8 mouse cellular contexts compared by ENCODE assay signal in the genomic region with DNA sequence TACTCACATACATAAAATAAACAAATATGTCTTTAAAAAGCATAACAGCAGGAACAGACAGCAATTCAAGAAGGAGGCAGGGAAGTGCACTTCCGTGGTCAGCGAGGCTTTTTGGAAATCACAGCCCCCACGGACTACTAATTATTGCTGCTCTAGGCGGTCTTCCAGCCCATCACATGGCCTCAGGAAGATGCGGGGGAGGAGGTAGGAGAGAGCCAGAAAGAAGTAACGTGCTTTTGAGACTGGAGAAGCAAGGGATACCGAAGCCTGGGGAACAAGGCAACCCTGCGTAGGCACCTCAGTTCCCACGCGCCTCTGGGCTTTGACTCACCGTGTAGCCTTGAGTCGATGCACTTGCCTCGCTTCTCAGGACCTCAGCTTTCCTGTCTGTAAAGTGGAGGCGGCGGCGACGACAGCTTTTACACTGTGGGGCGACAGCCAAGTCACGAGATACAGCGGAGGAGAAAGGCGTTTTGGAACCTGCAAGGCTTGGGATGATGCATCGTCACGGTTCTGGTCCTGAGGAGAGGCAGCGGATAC. TPM values are rescaled to one million over a fixed set of nuclear protein-coding genes. Genes with fewer than 3 reads are reported as not detected.
DNase-seq lines count a peak whose midpoint lies in the region; ATAC-seq lines count a peak whose summit lies in the region.

No protein-coding gene starts in this region.

- H3K4me1 ChIP-seq in heart, embryonic 14.5 days (ENCODE audit: control insufficient read depth in 2 of 2, insufficient read depth in 2 of 2, low read length in 2 of 2): peaks cover 5 to 30% of the 10 kb centered on the region in 2 experiments; a peak in 3 of 4 replicates
- H3K4me1 ChIP-seq in liver, embryonic 16.5 days (ENCODE audit: control insufficient read depth, low read depth, low read length): peaks cover 22% of the 10 kb centered on the region

- peak overlapping the region; percentile 67 to 85 for H3K27ac ChIP-seq in heart, embryonic 14.5 days (replicated peaks in 1 of 2; ENCODE audit: control insufficient read depth in 1 of 2, insufficient read depth in 1 of 2, low read depth in 2 of 2, low read length in 2 of 2)
- H3K27ac ChIP-seq in liver, embryonic 16.5 days (ENCODE audit: low read length): peak overlapping the region; percentile 91

- no peak for ATAC-seq in heart, embryonic 14.5 days (ENCODE audit: insufficient number of reproducible peaks, insufficient read depth, low FRiP score, low read depth)
- ATAC-seq in liver, embryonic 16.5 days (ENCODE audit: low read depth): no peak
- ATAC-seq in granulocyte monocyte progenitor cell, adult 5-6 weeks (replicated peaks; ENCODE audit: poor library complexity, severe bottlenecking): no peak
- no peak; the same call in 1 of the 2 replicates for ATAC-seq in erythroid progenitor cell, adult 5-6 weeks (replicated peaks; ENCODE audit: low FRiP score, poor library complexity, severe bottlenecking)

- H3K9me3 ChIP-seq in heart, embryonic 14.5 days (ENCODE audit: control insufficient read depth, low read length): no peaks in the 10 kb centered on the region
- no peaks in the 10 kb centered on the region for H3K9me3 ChIP-seq in liver, embryonic 16.5 days (replicated peaks; ENCODE audit: control insufficient read depth, low read length)

- intact Hi-C loops in left cerebral cortex, postnatal 4 days (cut with DNase I): no loop called here
- intact Hi-C loops in left cerebral cortex, postnatal 36 days (cut with DNase I): loop anchor here (5.0 to 10.0 kb wide), 3 partner anchors 77 to 303 kb away; a partner anchor contains a TSS

- H3K36me3 ChIP-seq in heart, embryonic 14.5 days (ENCODE audit: control insufficient read depth, insufficient read depth, low read length): peaks cover 49% of the 10 kb centered on the region
- H3K36me3 ChIP-seq in liver, embryonic 16.5 days (ENCODE audit: control insufficient read depth, insufficient read depth): no peaks in the 10 kb centered on the region

- H3K4me2 ChIP-seq in heart, embryonic 14.5 days (ENCODE audit: low read length): peak overlapping the region; percentile 94
- peak overlapping the region; percentile 83 for H3K4me2 ChIP-seq in liver, embryonic 16.5 days (ENCODE audit: low read depth, low read length)

- H3K9ac ChIP-seq in heart, embryonic 14.5 days (ENCODE audit: low read length): peak overlapping the region; percentile 84
- peak overlapping the region; percentile 81 for H3K9ac ChIP-seq in liver, embryonic 16.5 days (ENCODE audit: low read depth, low read length)

- WGBS in heart, embryonic 14.5 days: 1% methylated on average over 24 of the region's 24 CpGs
- WGBS in liver, embryonic 16.5 days (ENCODE audit: insufficient replicate concordance): under 1% methylated on average over 24 of the region's 24 CpGs

- peak; percentile 11 for DNase-seq in left cerebral cortex, postnatal 4 days
- DNase-seq in left cerebral cortex, postnatal 36 days (ENCODE audit: low spot score in 2 of 2): no peak
- DNase-seq in c-Kit-negative CD71-positive TER-119-positive erythroid progenitor cells, embryonic 14.5 days (ENCODE audit: low read depth, low spot score): peak; percentile 69
- DNase-seq in testis, postnatal 14 days (ENCODE audit: low spot score): peak; percentile 70

- peak overlapping the region; percentile 80 to 90 for H3K4me3 ChIP-seq in heart, embryonic 14.5 days (ENCODE audit: control insufficient read depth in 1 of 2, insufficient read depth in 1 of 2, low read depth in 1 of 2, low read length in 2 of 2)
- H3K4me3 ChIP-seq in liver, embryonic 16.5 days (ENCODE audit: low read depth, low read length): peak overlapping the region; percentile 90

- no peaks in the 10 kb centered on the region for H3K27me3 ChIP-seq in heart, embryonic 14.5 days (ENCODE audit: control insufficient read depth, insufficient read depth, low read length)
- no peaks in the 10 kb centered on the region for H3K27me3 ChIP-seq in liver, embryonic 16.5 days (ENCODE audit: control insufficient read depth, insufficient read depth, low read depth, low read length)

RNA-seq across cellular contexts. Expression of a gene that starts 0.7 kb away (rescaled TPM):
- total RNA-seq in left cerebral cortex, postnatal 4 days (2021): 10 to 100 TPM; 24.7 to 24.8 TPM
- total RNA-seq in left cerebral cortex, postnatal 36 days (2021): 10 to 100 TPM; 25.2 to 35.0 TPM
- polyA plus RNA-seq in heart, embryonic 14.5 days (2014; fragmentation: Nextera tagmentation; extraction: Ambion mirVana): 6.5 and 7.3 TPM in 2 replicates
- 1.7 and 2.0 TPM in 2 replicates for polyA plus RNA-seq in liver, embryonic 16.5 days (2015; fragmentation: Nextera tagmentation; extraction: Ambion mirVana)
- 16.3 and 17.1 TPM in 2 replicates for total RNA-seq in granulocyte monocyte progenitor cell, adult 5-6 weeks (2014; fragmentation: Nextera tagmentation)
- total RNA-seq in granulocyte monocyte progenitor cell, adult 5-6 weeks (2017): 9.5 and 10.0 TPM in 2 replicates
- 19.3 and 20.5 TPM in 2 replicates for total RNA-seq in erythroid progenitor cell, adult 5-6 weeks (2015; ENCODE audit: low replicate concordance)
- 15.4 and 19.9 TPM in 2 replicates for total RNA-seq in erythroid progenitor cell, adult 5-6 weeks (2017; ENCODE audit: low replicate concordance)

RNA-seq across cellular contexts. Expression of a gene that starts 0.8 kb away (rescaled TPM):
- total RNA-seq in left cerebral cortex, postnatal 4 days (2021): 10 to 100 TPM; 19.8 to 24.1 TPM
- total RNA-seq in left cerebral cortex, postnatal 36 days (2021): 10 to 100 TPM; 22.5 to 24.7 TPM
- polyA plus RNA-seq in heart, embryonic 14.5 days (2014; fragmentation: Nextera tagmentation; extraction: Ambion mirVana): 24.1 and 27.1 TPM in 2 replicates
- 8.4 and 8.5 TPM in 2 replicates for polyA plus RNA-seq in liver, embryonic 16.5 days (2015; fragmentation: Nextera tagmentation; extraction: Ambion mirVana)
- 29.0 and 30.3 TPM in 2 replicates for total RNA-seq in granulocyte monocyte progenitor cell, adult 5-6 weeks (2014; fragmentation: Nextera tagmentation)
- total RNA-seq in granulocyte monocyte progenitor cell, adult 5-6 weeks (2017): 20.0 and 28.8 TPM in 2 replicates
- 2.9 and 7.2 TPM in 2 replicates for total RNA-seq in erythroid progenitor cell, adult 5-6 weeks (2015; ENCODE audit: low replicate concordance)
- total RNA-seq in erythroid progenitor cell, adult 5-6 weeks (2017; ENCODE audit: low replicate concordance): 9.0 and 18.5 TPM in 2 replicates

RNA-seq across cellular contexts. Expression of a gene that starts 13.9 kb away (rescaled TPM):
- total RNA-seq in left cerebral cortex, postnatal 4 days (2021): 10 to 100 TPM; 58.7 to 64.9 TPM
- 10 to 100 TPM; 46.7 to 68.2 TPM for total RNA-seq in left cerebral cortex, postnatal 36 days (2021)
- polyA plus RNA-seq in heart, embryonic 14.5 days (2014; fragmentation: Nextera tagmentation; extraction: Ambion mirVana): 5.1 TPM in 2 replicates
- 11.2 and 11.9 TPM in 2 replicates for polyA plus RNA-seq in liver, embryonic 16.5 days (2015; fragmentation: Nextera tagmentation; extraction: Ambion mirVana)
- 20.8 and 34.3 TPM in 2 replicates for total RNA-seq in granulocyte monocyte progenitor cell, adult 5-6 weeks (2014; fragmentation: Nextera tagmentation)
- total RNA-seq in granulocyte monocyte progenitor cell, adult 5-6 weeks (2017): 17.5 and 28.2 TPM in 2 replicates
- total RNA-seq in erythroid progenitor cell, adult 5-6 weeks (2015; ENCODE audit: low replicate concordance): 9.0 and 32.7 TPM in 2 replicates
- 8.5 and 17.9 TPM in 2 replicates for total RNA-seq in erythroid progenitor cell, adult 5-6 weeks (2017; ENCODE audit: low replicate concordance)

RNA-seq across cellular contexts. Expression of a gene that starts 13.9 kb away (rescaled TPM):
- 10 to 100 TPM; 20.6 to 25.2 TPM for total RNA-seq in left cerebral cortex, postnatal 4 days (2021)
- 1 to 10 TPM; 3.7 to 6.9 TPM for total RNA-seq in left cerebral cortex, postnatal 36 days (2021)
- polyA plus RNA-seq in heart, embryonic 14.5 days (2014; fragmentation: Nextera tagmentation; extraction: Ambion mirVana): 2.5 and 2.8 TPM in 2 replicates
- 0.19 and 0.26 TPM in 2 replicates for polyA plus RNA-seq in liver, embryonic 16.5 days (2015; fragmentation: Nextera tagmentation; extraction: Ambion mirVana)
- 0.26 TPM in 1 of 2 replicates, not detected in the other for total RNA-seq in granulocyte monocyte progenitor cell, adult 5-6 weeks (2014; fragmentation: Nextera tagmentation)
- not detected in 2 replicates for total RNA-seq in granulocyte monocyte progenitor cell, adult 5-6 weeks (2017)
- total RNA-seq in erythroid progenitor cell, adult 5-6 weeks (2015; ENCODE audit: low replicate concordance): not detected in 2 replicates
- not detected in 2 replicates for total RNA-seq in erythroid progenitor cell, adult 5-6 weeks (2017; ENCODE audit: low replicate concordance)

RNA-seq across cellular contexts. Expression of a gene that starts 43.2 kb away (rescaled TPM):
- 10 to 100 TPM; 24.3 to 26.6 TPM for total RNA-seq in left cerebral cortex, postnatal 4 days (2021)
- 10 to 100 TPM; 21.5 to 24.5 TPM for total RNA-seq in left cerebral cortex, postnatal 36 days (2021)
- 21.0 and 22.1 TPM in 2 replicates for polyA plus RNA-seq in heart, embryonic 14.5 days (2014; fragmentation: Nextera tagmentation; extraction: Ambion mirVana)
- polyA plus RNA-seq in liver, embryonic 16.5 days (2015; fragmentation: Nextera tagmentation; extraction: Ambion mirVana): 11.5 and 12.1 TPM in 2 replicates
- 26.4 and 54.1 TPM in 2 replicates for total RNA-seq in granulocyte monocyte progenitor cell, adult 5-6 weeks (2014; fragmentation: Nextera tagmentation)
- total RNA-seq in granulocyte monocyte progenitor cell, adult 5-6 weeks (2017): 37.1 and 37.4 TPM in 2 replicates
- total RNA-seq in erythroid progenitor cell, adult 5-6 weeks (2015; ENCODE audit: low replicate concordance): 15.5 and 30.2 TPM in 2 replicates
- total RNA-seq in erythroid progenitor cell, adult 5-6 weeks (2017; ENCODE audit: low replicate concordance): 29.0 and 33.9 TPM in 2 replicates

Comparison
In these comparisons a context has a peak if more than half of its experiments do, and no peak if none do; other contexts are left out.
1. DNase-seq: peak in left cerebral cortex, postnatal 4 days (single experiment), c-Kit-negative CD71-positive TER-119-positive erythroid progenitor cells, embryonic 14.5 days (single experiment) and testis, postnatal 14 days (single experiment); none in left cerebral cortex, postnatal 36 days (0 of 2).